Mouse (Mus musculus) gastrocnemius, adult 2 months (tissue): Measurements from ENCODE around the gene Naa80. TPM values are rescaled to one million over a fixed set of nuclear protein-coding genes. Genes with fewer than 3 reads are reported as not detected.
A peak's percentile ranks its signal among the peaks of the same experiment; 100 is the strongest.
"Not testable (repeated sequence)": the region's sequence is repeated elsewhere in the genome, so short reads cannot be mapped to it uniquely, and the experiment has no call there.

Source experiments
- DNase-seq: peaks from one replicate; pipeline ENCODE4 v3.0.0; 2022
- H3K27ac ChIP-seq: fragments of 200-600 bp; 2 replicates; pipeline ENCODE4 v1.8.1; 2022; ENCODE audit warnings: mild to moderate bottlenecking
- H3K4me3 ChIP-seq: fragments of 200-600 bp; 2 replicates; pipeline ENCODE4 v1.8.1; 2022; ENCODE audit warnings: mild to moderate bottlenecking, moderate library complexity
- CTCF ChIP-seq: fragments of 200-600 bp; IDR thresholded peaks from 2 replicates; pipeline ENCODE4 v1.8.1; 2022; ENCODE audit warnings: antibody characterized with exemption, mild to moderate bottlenecking, moderate library complexity
- intact Hi-C: fragments of 180-260 bp; cut with DNase I; formaldehyde crosslinking; loops from one replicate; pipeline ENCODE4 v1.15.1; 2025
- total RNA-seq, 2 experiments: library from RNA; stranded (reverse); gene quantifications; 2 replicates each; pipeline ENCODE4 v1.2.3; 2021

Gene Naa80
- total RNA-seq, 2 experiments from 2014 or later: 11.8 to 14.7 TPM

GRCm38 (mm10) chr9:107569270-107569669, 9.4 kb upstream of the Naa80 start:
- Histone ChIP-seq H3K4me3 (peak overlapping the region; percentile 71), H3K27ac (peak overlapping the region; percentile 94)
- DNase-seq: no peak
- TF ChIP-seq CTCF: no peak
- intact Hi-C loops: no loop called here

GRCm38 (mm10) chr9:107570016-107570415, 8.7 kb upstream of the Naa80 start:
- intact Hi-C loops: no loop called here
- no peak for DNase-seq
- Histone ChIP-seq H3K27ac (peak overlapping the region; percentile 94), H3K4me3 (peak overlapping the region; percentile 71)
- no peak for TF ChIP-seq CTCF

GRCm38 (mm10) chr9:107570845-107571244, 7.8 kb upstream of the Naa80 start:
- Histone ChIP-seq H3K4me3 (peak overlapping the region; percentile 71), H3K27ac (peak overlapping the region; percentile 48)
- DNase-seq: no peak
- intact Hi-C loops: no loop called here
- TF ChIP-seq CTCF: no peak

GRCm38 (mm10) chr9:107571534-107572326, 7.0 kb upstream of the Naa80 start:
- TF ChIP-seq CTCF: no peak
- intact Hi-C loops: no loop called here
- H3K27ac ChIP-seq: peak overlapping the region; percentile 48; the same call in 1 of the 2 replicates
- peak overlapping the region; percentile 71 for H3K4me3 ChIP-seq
- no peak for DNase-seq

- intact Hi-C loops: no loop called here
- no peak overlapping the region for H3K4me3 ChIP-seq
- no peak for TF ChIP-seq CTCF
- DNase-seq: no peak
- H3K27ac ChIP-seq: 0 out of 2 replicates have a peak overlapping the region, but pooled peaks have one; percentile 48
Measured at GRCm38 (mm10) chr9:107572327-107572662, 6.4 kb upstream of the Naa80 start.

- H3K4me3 ChIP-seq, H3K27ac ChIP-seq, DNase-seq, intact Hi-C loops: not testable (repeated sequence)
- peak; percentile 19; the same call in 1 of the 2 replicates for TF ChIP-seq CTCF
Measured at GRCm38 (mm10) chr9:107573774-107574173, 4.9 kb upstream of the Naa80 start.

- no peak for TF ChIP-seq CTCF
- H3K27ac ChIP-seq: peak overlapping the region; percentile 82
- intact Hi-C loops: no loop called here
Measured at GRCm38 (mm10) chr9:107575579-107576356, 2.9 kb upstream of the Naa80 start.

GRCm38 (mm10) chr9:107576357-107577107, 2.2 kb upstream of the Naa80 start, which contains the start of gene Hyal1:
Gene Hyal1 (plus strand): TSS chr9:107576927.
- DNase-seq: peak; percentile 92
- Histone ChIP-seq H3K27ac (peak within 1 kb of the TSS; percentile 82), H3K4me3 (peak within 1 kb of the TSS; percentile 74)
- intact Hi-C loops: no loop called here
- no peak for TF ChIP-seq CTCF

More at GRCm38 (mm10) chr9:107575579-107576356, 2.9 kb upstream of the Naa80 start:
- DNase-seq: no peak
- no peak overlapping the region for H3K4me3 ChIP-seq

GRCm38 (mm10) chr9:107577871-107578270, 816 bp upstream of the Naa80 start:
- intact Hi-C loops: no loop called here
- H3K4me3 ChIP-seq: peak overlapping the region; percentile 74

GRCm38 (mm10) chr9:107579023-107579900, 575 bp downstream of the Naa80 start:
- TF ChIP-seq CTCF: no peak
- Histone ChIP-seq H3K4me3 (peak overlapping the region; percentile 82), H3K27ac (peak overlapping the region; percentile 97)
- intact Hi-C loops: no loop called here
- DNase-seq: no peak

More at GRCm38 (mm10) chr9:107577871-107578270, 816 bp upstream of the Naa80 start:
- DNase-seq: no peak
- H3K27ac ChIP-seq: peak overlapping the region; percentile 82; the same call in 1 of the 2 replicates
- no peak for TF ChIP-seq CTCF

- H3K4me3 ChIP-seq: peak within 1 kb of the TSS; percentile 82
- H3K27ac ChIP-seq: peak within 1 kb of the TSS; percentile 97
- TF ChIP-seq CTCF: no peak
- intact Hi-C loops: no loop called here
- peak; percentile 93 for DNase-seq
Measured at GRCm38 (mm10) chr9:107580501-107581317, 2.0 kb downstream of the Naa80 start, which contains the start of gene Hyal3. Gene Hyal3 (plus strand): TSS chr9:107580818.
